Mouse (Mus musculus) stomach, postnatal 0 days (tissue): Measurements from ENCODE around the gene Wdr31. TPM values are rescaled to one million over a fixed set of nuclear protein-coding genes. Genes with fewer than 3 reads are reported as not detected.
"Not testable (repeated sequence)": the region's sequence is repeated elsewhere in the genome, so short reads cannot be mapped to it uniquely, and the experiment has no call there.

ENCODE experiments used
- ATAC-seq: fragments of 200-750 bp; cut with Nextera tagmentation; 2 replicates; pipeline ENCODE4 v1.8.0; 2017; ENCODE audit not compliant: low FRiP score, low TSS enrichment
- DNase-seq: peaks from one replicate; pipeline ENCODE4 v3.0.0-alpha.2; 2016; ENCODE audit warnings: low spot score
- H3K27ac ChIP-seq: fragments of 300-500 bp; sonication (generic); replicated peaks from 2 replicates; pipeline ENCODE4 v1.5.1; 2014; ENCODE audit warnings: mild to moderate bottlenecking, control low read depth
- H3K27me3 ChIP-seq: fragments of 300-500 bp; sonication (generic); 2 replicates; pipeline ENCODE4 v1.6.1; 2014; ENCODE audit warnings: low read length; ENCODE audit not compliant: control insufficient read depth, insufficient read depth
- H3K36me3 ChIP-seq: fragments of 300-500 bp; sonication (generic); 2 replicates; pipeline ENCODE4 v1.6.1; 2014; ENCODE audit warnings: low read length, mixed read lengths; ENCODE audit not compliant: control insufficient read depth, insufficient read depth
- H3K4me1 ChIP-seq: fragments of 300-500 bp; sonication (generic); replicated peaks from 2 replicates; pipeline ENCODE4 v1.6.1; 2014; ENCODE audit warnings: antibody characterized with exemption; ENCODE audit not compliant: control insufficient read depth, insufficient read depth
- H3K4me2 ChIP-seq: fragments of 300-500 bp; sonication (generic); replicated peaks from 2 replicates; pipeline ENCODE4 v1.6.1; 2014; ENCODE audit warnings: low read depth, mild to moderate bottlenecking, control low read depth, moderate library complexity
- H3K4me3 ChIP-seq: fragments of 300-500 bp; sonication (generic); 2 replicates; pipeline ENCODE4 v1.5.1; 2014; ENCODE audit warnings: low read depth, low read length, control low read depth
- H3K9ac ChIP-seq: fragments of 300-500 bp; sonication (generic); 2 replicates; pipeline ENCODE4 v1.6.1; 2014; ENCODE audit warnings: mild to moderate bottlenecking, low read length, control low read depth, mixed read lengths
- H3K9me3 ChIP-seq: fragments of 300-500 bp; sonication (generic); 2 replicates; pipeline ENCODE4 v1.6.1; 2016; ENCODE audit warnings: low read length; ENCODE audit not compliant: control insufficient read depth
- CTCF ChIP-seq: IDR thresholded peaks from 2 replicates; pipeline ENCODE4 v1.5.1; 2016; ENCODE audit warnings: antibody characterized with exemption, low read depth, mild to moderate bottlenecking, moderate library complexity
- EP300 ChIP-seq: optimal IDR thresholded peaks from 2 replicates; pipeline ENCODE3; 2016; ENCODE audit warnings: antibody characterized with exemption
- WGBS: fragments of 180-500 bp; shearing (Covaris S2); extraction: QIAGEN DNeasy Blood & Tissue Kit; methylation state at CpG from one replicate; pipeline ENCODE4 v1.1.7; 2014; 5-methylcytosine and 5-hydroxymethylcytosine counted together
- polyA plus RNA-seq: library from polyadenylated mRNA; unstranded; fragments of >200 nt; fragmentation: Nextera tagmentation; extraction: Ambion mirVana; gene quantifications from 2 replicates; pipeline ENCODE4 v1.2.1, GENCODE M21; 2015

Wdr31 gene
- polyA plus RNA-seq, 1 experiment from 2014 or later, result 2.3 TPM

GRCm38 (mm10) chr4:62480709-62481605, 10.3 kb upstream of the Wdr31 start:
- Histone ChIP-seq H3K4me2 (peak overlapping the region; percentile 87), H3K4me3 (peak overlapping the region; percentile 48), H3K27me3 (no peaks in the 10 kb centered on the region), H3K9me3 (no peaks in the 10 kb centered on the region), H3K4me1 (peaks cover 3% of the 10 kb centered on the region; the same call in 1 of the 2 replicates), H3K27ac (peak overlapping the region; percentile 85), H3K9ac (peak overlapping the region; percentile 31; the same call in 1 of the 2 replicates), H3K36me3 (no peaks in the 10 kb centered on the region)
- TF ChIP-seq EP300 (no peak), CTCF (no peak)
- ATAC-seq (no peak), DNase-seq (peak; percentile 37)
- 26% methylated on average over 10 of the region's 10 CpGs for WGBS

- no peaks in the 10 kb centered on the region for H3K27me3 ChIP-seq
- H3K4me3 ChIP-seq, result peak within 1 kb of the TSS; percentile 48
- no peaks in the 10 kb centered on the region for H3K36me3 ChIP-seq
- DNase-seq (peak; percentile 90), ATAC-seq (peak; percentile 95)
- TF ChIP-seq EP300 (no peak), CTCF (no peak)
- H3K9me3 ChIP-seq, result no peaks in the 10 kb centered on the region
- peaks cover 3% of the 10 kb centered on the region; the same call in 1 of the 2 replicates for H3K4me1 ChIP-seq
- H3K27ac ChIP-seq, result peak within 1 kb of the TSS; percentile 85
- peak within 1 kb of the TSS; percentile 60 for H3K9ac ChIP-seq
- H3K4me2 ChIP-seq, result peak within 1 kb of the TSS; percentile 87
- WGBS, result 1% methylated on average over 71 of the region's 71 CpGs
These were observed 9.4 kb upstream of the Wdr31 start, which contains the start of gene Bspry for GRCm38 (mm10) chr4:62479937-62480708. Bspry (plus strand) TSS chr4:62480053.

GRCm38 (mm10) chr4:62479593-62479936, 8.9 kb upstream of the Wdr31 start:
- ATAC-seq, DNase-seq, H3K36me3 ChIP-seq, H3K27me3 ChIP-seq, H3K4me1 ChIP-seq, H3K9ac ChIP-seq, H3K9me3 ChIP-seq, H3K27ac ChIP-seq: not testable (repeated sequence)
- H3K4me3 ChIP-seq, result peak overlapping the region; percentile 48
- TF ChIP-seq CTCF, result peak; percentile 71
- H3K4me2 ChIP-seq, result peak overlapping the region; percentile 87
- WGBS, result 11% methylated on average over 11 of the region's 11 CpGs

GRCm38 (mm10) chr4:62477542-62478244, 7.0 kb upstream of the Wdr31 start:
- H3K4me2 ChIP-seq, result no peak overlapping the region
- H3K4me3 ChIP-seq, result no peak overlapping the region
- DNase-seq, result no peak
- H3K27ac ChIP-seq, result no peak overlapping the region
- no peak overlapping the region for H3K9ac ChIP-seq
- 59% methylated on average over 6 of the region's 6 CpGs for WGBS
- no peaks in the 10 kb centered on the region for H3K36me3 ChIP-seq
- ATAC-seq, result no peak
- no peaks in the 10 kb centered on the region for H3K27me3 ChIP-seq
- peaks cover 3% of the 10 kb centered on the region; the same call in 1 of the 2 replicates for H3K4me1 ChIP-seq
- TF ChIP-seq CTCF (no peak), EP300 (no peak)
- no peaks in the 10 kb centered on the region for H3K9me3 ChIP-seq

- H3K27me3 ChIP-seq, result no peaks in the 10 kb centered on the region
- H3K4me1 ChIP-seq, result peaks cover 2% of the 10 kb centered on the region; the same call in 1 of the 2 replicates
- H3K9ac ChIP-seq, result no peak overlapping the region
- no peak for DNase-seq
- H3K9me3 ChIP-seq, result no peaks in the 10 kb centered on the region
- no peak for ATAC-seq
- H3K4me2 ChIP-seq, result no peak overlapping the region
- H3K27ac ChIP-seq, result no peak overlapping the region
- H3K36me3 ChIP-seq, result no peaks in the 10 kb centered on the region
- H3K4me3 ChIP-seq, result no peak overlapping the region
- TF ChIP-seq EP300 (no peak), CTCF (no peak)
- WGBS, result 67% methylated on average over 6 of the region's 6 CpGs
These were observed 5.1 kb upstream of the Wdr31 start for GRCm38 (mm10) chr4:62475793-62476192.
